Mouse (Mus musculus): ENCODE data around the gene 1110004F10Rik.
A peak's percentile ranks its signal among the peaks of the same experiment; 100 is the strongest.

- TF ChIP-seq POLR2A (IDR thresholded peaks at IDR 0.05; ENCODE audit: extremely low read depth, insufficient read depth, low read length) (no peak), CTCF (IDR thresholded peaks at IDR 0.05; ENCODE audit: extremely low read depth, insufficient read depth, low read length) (peak; percentile 74)
Observed at GRCm38 (mm10) chr7:116032596-116033307, 6.4 kb upstream of the 1110004F10Rik start.
